Mouse (Mus musculus) ES-E14 (cell line): ENCODE measurements around the gene Slc22a4.

ENCODE experiments used
- HCFC1 ChIP-seq: IDR thresholded peaks from 2 replicates; pipeline ENCODE4 v1.6.1; 2012; ENCODE audit warnings: low read length, inconsistent platforms, borderline replicate concordance; ENCODE audit not compliant: insufficient read depth
- MAFK ChIP-seq: IDR thresholded peaks from 2 replicates; pipeline ENCODE4 v1.6.1; 2014; ENCODE audit warnings: mild to moderate bottlenecking, low read depth, low read length, inconsistent platforms; ENCODE audit not compliant: insufficient read depth
- ZNF384 ChIP-seq: IDR thresholded peaks from 2 replicates; pipeline ENCODE4 v1.6.1; 2012; ENCODE audit warnings: low read depth, low read length, inconsistent platforms

GRCm38 (mm10) chr11:54060316-54060715 lies 32.4 kb upstream of the Slc22a4 start:
- TF ChIP-seq HCFC1: no peak
- TF ChIP-seq ZNF384: no peak
- no peak for TF ChIP-seq MAFK
